Mouse (Mus musculus) heart, embryonic 16.5 days (tissue): ENCODE data around the gene Fam126a. TPM values are rescaled to one million over a fixed set of nuclear protein-coding genes. Genes with fewer than 3 reads are reported as not detected.
A peak's percentile ranks its signal among the peaks of the same experiment; 100 is the strongest.

ENCODE experiments used
- ATAC-seq: fragments of 200-750 bp; cut with Nextera tagmentation; replicated peaks from 2 replicates; pipeline ENCODE4 v1.8.0; 2017; ENCODE audit warnings: moderate number of reproducible peaks; ENCODE audit not compliant: insufficient read depth, low FRiP score; ENCODE audit errors: extremely low read depth
- H3K27ac ChIP-seq: fragments of 300-500 bp; sonication (generic); 2 replicates; pipeline ENCODE4 v1.5.1; 2014; ENCODE audit warnings: mild to moderate bottlenecking, low read length, control low read depth, moderate library complexity
- H3K27me3 ChIP-seq: fragments of 300-500 bp; sonication (generic); 2 replicates; pipeline ENCODE4 v1.6.1; 2014; ENCODE audit warnings: low read length, mixed read lengths; ENCODE audit not compliant: control insufficient read depth, insufficient read depth
- H3K36me3 ChIP-seq: fragments of 300-500 bp; sonication (generic); 2 replicates; pipeline ENCODE4 v1.6.1; 2014; ENCODE audit not compliant: control insufficient read depth, insufficient read depth
- H3K4me1 ChIP-seq: fragments of 300-500 bp; sonication (generic); 2 replicates; pipeline ENCODE4 v1.6.1; 2014; ENCODE audit warnings: low read length, mixed read lengths; ENCODE audit not compliant: control insufficient read depth, insufficient read depth
- H3K4me2 ChIP-seq: fragments of 300-500 bp; sonication (generic); 2 replicates; pipeline ENCODE4 v1.6.1; 2014; ENCODE audit warnings: low read depth, mild to moderate bottlenecking, control low read depth, low read length
- H3K4me3 ChIP-seq: fragments of 300-500 bp; sonication (generic); 2 replicates; pipeline ENCODE4 v1.5.1; 2014; ENCODE audit warnings: mild to moderate bottlenecking, control low read depth, low read length
- H3K9ac ChIP-seq: fragments of 300-500 bp; sonication (generic); 2 replicates; pipeline ENCODE4 v1.6.1; 2014; ENCODE audit warnings: low read length, control low read depth
- H3K9me3 ChIP-seq: fragments of 300-500 bp; sonication (generic); replicated peaks from 2 replicates; pipeline ENCODE4 v1.6.1; 2016; ENCODE audit warnings: low read length; ENCODE audit not compliant: control insufficient read depth
- WGBS: fragments of 180-500 bp; shearing (Covaris S2); extraction: QIAGEN DNeasy Blood & Tissue Kit; methylation state at CpG from one replicate; pipeline ENCODE4 v1.1.7; 2014; 5-methylcytosine and 5-hydroxymethylcytosine counted together
- polyA plus RNA-seq: library from polyadenylated mRNA; unstranded; fragments of >200 nt; fragmentation: Nextera tagmentation; extraction: Ambion mirVana; gene quantifications from 2 replicates; pipeline ENCODE4 v1.2.1, GENCODE M21; 2015

The Fam126a gene
- polyA plus RNA-seq, 1 experiment from 2014 or later = 34.1 TPM

DNA sequence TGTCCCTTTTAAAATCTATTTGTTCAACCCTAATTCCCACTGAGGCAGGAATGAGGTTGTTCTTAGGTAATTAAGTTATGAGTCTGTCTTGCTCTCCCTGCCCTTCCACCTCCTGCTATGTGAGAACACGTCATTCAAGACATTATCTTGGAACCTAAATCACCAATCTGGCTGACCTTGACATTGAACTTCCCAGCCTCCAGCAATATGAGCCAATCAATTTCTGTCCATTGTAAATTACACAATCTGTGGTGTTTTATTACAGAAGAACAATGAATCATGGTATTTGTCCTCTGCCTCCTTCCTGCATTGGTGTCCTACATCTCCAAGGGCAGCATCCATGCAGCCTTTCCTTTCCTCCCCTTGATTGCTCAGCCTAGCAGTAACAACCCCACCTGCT lies 13.9 kb upstream of the Fam126a start:
- Histone ChIP-seq H3K4me2 (no peak overlapping the region), H3K9ac (no peak overlapping the region), H3K4me1 (peaks cover 18% of the 10 kb centered on the region), H3K4me3 (no peak overlapping the region), H3K27me3 (no peaks in the 10 kb centered on the region), H3K9me3 (no peaks in the 10 kb centered on the region), H3K27ac (no peak overlapping the region), H3K36me3 (no peaks in the 10 kb centered on the region)
- no peak for ATAC-seq
- 54% methylated on average over 1 of the region's 1 CpGs for WGBS

DNA sequence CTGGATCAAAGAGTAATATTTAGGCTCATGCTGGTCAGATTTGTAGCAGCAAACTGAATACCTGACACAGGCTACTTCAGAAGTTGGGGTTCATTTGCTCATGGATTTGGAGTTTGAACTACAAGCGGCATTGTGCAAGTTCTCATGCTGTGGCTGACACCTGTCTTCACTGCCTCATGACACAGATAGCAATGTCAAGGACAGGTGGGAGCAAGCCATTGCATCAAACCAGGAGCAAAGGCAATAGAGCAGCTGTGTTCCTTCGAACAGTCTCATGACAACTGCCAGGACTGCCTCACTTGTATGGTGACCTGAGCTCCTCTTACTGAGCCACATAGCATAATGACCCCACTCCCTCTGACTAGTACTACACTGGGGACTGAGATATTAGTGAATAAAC lies 12.9 kb upstream of the Fam126a start:
- Histone ChIP-seq H3K9me3 (no peaks in the 10 kb centered on the region), H3K27me3 (no peaks in the 10 kb centered on the region), H3K9ac (no peak overlapping the region), H3K36me3 (no peaks in the 10 kb centered on the region), H3K4me1 (peaks cover 15% of the 10 kb centered on the region), H3K4me3 (no peak overlapping the region), H3K4me2 (no peak overlapping the region), H3K27ac (no peak overlapping the region)
- no peak for ATAC-seq
- 74% methylated on average over 2 of the region's 2 CpGs for WGBS

DNA sequence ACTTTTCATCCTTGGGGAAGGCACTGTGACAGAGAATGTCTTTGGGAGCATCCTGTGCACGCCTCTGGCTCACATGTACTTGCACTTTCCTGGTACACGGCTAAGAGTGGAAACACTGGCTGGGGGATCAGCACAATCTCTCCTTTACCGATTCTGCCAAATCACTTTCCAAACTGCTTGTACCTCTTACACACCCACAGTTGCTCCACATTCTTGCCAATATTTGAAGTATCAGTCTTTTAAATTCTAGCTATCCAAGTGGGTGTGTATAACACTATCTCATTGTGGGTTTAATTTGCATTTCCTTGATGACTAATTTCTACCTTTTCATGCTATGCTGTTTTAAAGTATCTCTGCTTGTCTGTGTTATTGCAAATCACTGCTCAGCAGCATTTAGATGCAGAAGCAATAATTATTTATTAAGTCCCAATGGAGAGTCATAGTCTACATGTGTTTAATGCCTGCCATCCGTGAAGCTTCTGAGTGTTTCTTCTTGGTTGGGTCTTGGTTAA lies 10.9 kb upstream of the Fam126a start:
- H3K27me3 ChIP-seq = no peaks in the 10 kb centered on the region
- H3K9ac ChIP-seq = no peak overlapping the region
- H3K9me3 ChIP-seq = no peaks in the 10 kb centered on the region
- ATAC-seq = no peak
- WGBS = 79% methylated on average over 4 of the region's 4 CpGs
- no peak overlapping the region for H3K4me2 ChIP-seq
- no peak overlapping the region for H3K27ac ChIP-seq
- no peaks in the 10 kb centered on the region for H3K36me3 ChIP-seq
- 0 out of 2 replicates have a peak, but pooled peaks cover 3% of the 10 kb centered on the region for H3K4me1 ChIP-seq
- H3K4me3 ChIP-seq = no peak overlapping the region

GRCm38 (mm10) chr5:24040601-24041000 lies 10.1 kb upstream of the Fam126a start:
- H3K4me1 ChIP-seq = no peaks in the 10 kb centered on the region
- H3K27ac ChIP-seq = no peak overlapping the region
- no peaks in the 10 kb centered on the region for H3K27me3 ChIP-seq
- H3K36me3 ChIP-seq = no peaks in the 10 kb centered on the region
- H3K4me3 ChIP-seq = no peak overlapping the region
- no peaks in the 10 kb centered on the region for H3K9me3 ChIP-seq
- ATAC-seq = no peak
- H3K9ac ChIP-seq = no peak overlapping the region
- H3K4me2 ChIP-seq = no peak overlapping the region

GRCm38 (mm10) chr5:24039423-24039822 lies 8.9 kb upstream of the Fam126a start:
- Histone ChIP-seq H3K27ac (no peak overlapping the region), H3K27me3 (no peaks in the 10 kb centered on the region), H3K9me3 (no peaks in the 10 kb centered on the region), H3K4me2 (no peak overlapping the region), H3K4me3 (no peak overlapping the region), H3K36me3 (no peaks in the 10 kb centered on the region), H3K4me1 (no peaks in the 10 kb centered on the region), H3K9ac (no peak overlapping the region)
- 79% methylated on average over 5 of the region's 5 CpGs for WGBS
- no peak for ATAC-seq

DNA sequence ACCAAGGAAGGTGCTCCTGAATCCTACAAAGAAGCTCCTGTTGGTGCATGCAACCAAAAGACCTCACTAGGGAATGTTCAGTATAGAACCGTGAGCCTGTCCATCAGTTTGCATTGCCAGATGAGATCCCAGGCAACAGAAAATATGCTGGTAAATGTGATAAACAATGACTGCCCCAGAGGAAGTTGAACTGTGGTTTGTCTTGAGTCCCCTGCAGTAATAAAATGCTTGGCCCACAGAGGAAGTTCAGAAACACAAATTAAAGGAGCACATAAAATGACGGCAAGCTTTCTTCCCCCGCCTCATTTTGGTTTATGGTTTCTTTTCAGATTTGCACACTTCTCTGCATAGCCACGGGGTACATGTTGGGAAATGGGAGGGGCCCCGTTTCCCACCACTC lies 8.3 kb upstream of the Fam126a start:
- Histone ChIP-seq H3K27ac (no peak overlapping the region), H3K4me1 (no peaks in the 10 kb centered on the region), H3K4me2 (no peak overlapping the region), H3K36me3 (no peaks in the 10 kb centered on the region), H3K9me3 (no peaks in the 10 kb centered on the region), H3K27me3 (no peaks in the 10 kb centered on the region), H3K9ac (no peak overlapping the region), H3K4me3 (no peak overlapping the region)
- ATAC-seq = no peak
- WGBS = 59% methylated on average over 5 of the region's 5 CpGs

GRCm38 (mm10) chr5:24038190-24038589 lies 7.7 kb upstream of the Fam126a start:
- Histone ChIP-seq H3K4me1 (no peaks in the 10 kb centered on the region; the same call in 1 of the 2 replicates), H3K4me3 (no peak overlapping the region), H3K4me2 (no peak overlapping the region), H3K36me3 (no peaks in the 10 kb centered on the region), H3K9me3 (no peaks in the 10 kb centered on the region), H3K9ac (no peak overlapping the region), H3K27ac (no peak overlapping the region), H3K27me3 (no peaks in the 10 kb centered on the region)
- 89% methylated on average over 2 of the region's 2 CpGs for WGBS
- no peak for ATAC-seq

GRCm38 (mm10) chr5:24036731-24037130 lies 6.2 kb upstream of the Fam126a start:
- Histone ChIP-seq H3K9me3 (no peaks in the 10 kb centered on the region), H3K9ac (no peak overlapping the region), H3K4me2 (no peak overlapping the region), H3K27me3 (no peaks in the 10 kb centered on the region), H3K36me3 (no peaks in the 10 kb centered on the region), H3K4me1 (no peaks in the 10 kb centered on the region; the same call in 1 of the 2 replicates), H3K4me3 (no peak overlapping the region), H3K27ac (no peak overlapping the region)
- WGBS = 72% methylated on average over 6 of the region's 6 CpGs
- ATAC-seq = no peak

DNA sequence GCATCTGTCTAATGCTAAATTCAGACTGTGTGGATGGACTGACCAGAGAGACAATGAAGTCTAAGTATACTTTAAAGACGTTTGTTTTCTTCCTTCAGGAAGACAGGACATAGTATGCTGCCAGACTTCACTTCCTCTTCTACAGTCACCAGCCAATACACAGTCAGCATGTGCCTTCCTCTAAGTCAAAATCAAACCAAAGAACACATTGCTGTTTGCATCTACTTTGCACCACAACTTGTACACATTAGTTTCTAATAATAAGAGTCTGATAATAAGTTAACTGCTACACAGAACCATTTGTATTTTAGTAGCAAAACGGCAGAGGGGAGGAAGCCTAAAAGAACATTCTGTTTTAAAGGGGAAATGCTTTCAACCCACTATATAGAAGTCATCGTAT lies 4.5 kb upstream of the Fam126a start:
- 39% methylated on average over 3 of the region's 3 CpGs for WGBS
- Histone ChIP-seq H3K36me3 (no peaks in the 10 kb centered on the region), H3K4me3 (no peak overlapping the region), H3K4me1 (peaks cover 2% of the 10 kb centered on the region; the same call in 1 of the 2 replicates), H3K27ac (0 out of 2 replicates have a peak overlapping the region, but pooled peaks have one; percentile 14), H3K9me3 (no peaks in the 10 kb centered on the region), H3K27me3 (no peaks in the 10 kb centered on the region), H3K9ac (no peak overlapping the region), H3K4me2 (no peak overlapping the region)
- ATAC-seq = no peak
